Mouse (Mus musculus): ENCODE results near the gene Calcr.
"Not testable (repeated sequence)": the region's sequence is repeated elsewhere in the genome, so short reads cannot be mapped to it uniquely, and the experiment has no call there.

The Calcr gene

GRCm38 (mm10) chr6:3764230-3764764 lies at the start of gene Calcr:
Calcr (minus strand) TSS chr6:3764714.
- no peak for DNase-seq (ENCODE audit: low spot score)

DNA sequence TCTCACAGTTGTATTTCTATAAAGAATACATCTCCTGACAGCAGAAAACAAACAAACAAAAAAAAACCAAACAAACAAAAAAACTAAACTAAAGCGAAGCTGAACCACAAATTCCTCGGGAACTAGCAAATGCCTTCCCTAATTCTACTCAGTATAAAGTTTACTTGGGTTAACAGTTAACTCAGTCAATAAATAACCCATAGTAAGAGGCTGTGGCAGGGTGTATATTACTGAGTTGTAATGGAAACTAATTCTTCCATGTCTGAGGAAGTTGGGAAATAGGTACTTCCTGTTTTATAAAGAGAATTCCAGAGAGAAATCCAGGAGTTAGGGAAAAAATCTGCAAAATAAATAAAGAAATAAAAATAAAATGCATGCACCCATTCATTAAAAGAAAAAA lies 3.0 kb upstream of the Calcr start:
- DNase-seq (ENCODE audit: low spot score) = no peak

- no peak for DNase-seq (ENCODE audit: low spot score)
These were observed 1.1 kb downstream of the Calcr start for GRCm38 (mm10) chr6:3763171-3763967.

GRCm38 (mm10) chr6:3751576-3751975 lies 12.9 kb downstream of the Calcr start:
- DNase-seq (ENCODE audit: low spot score) = no peak

DNA sequence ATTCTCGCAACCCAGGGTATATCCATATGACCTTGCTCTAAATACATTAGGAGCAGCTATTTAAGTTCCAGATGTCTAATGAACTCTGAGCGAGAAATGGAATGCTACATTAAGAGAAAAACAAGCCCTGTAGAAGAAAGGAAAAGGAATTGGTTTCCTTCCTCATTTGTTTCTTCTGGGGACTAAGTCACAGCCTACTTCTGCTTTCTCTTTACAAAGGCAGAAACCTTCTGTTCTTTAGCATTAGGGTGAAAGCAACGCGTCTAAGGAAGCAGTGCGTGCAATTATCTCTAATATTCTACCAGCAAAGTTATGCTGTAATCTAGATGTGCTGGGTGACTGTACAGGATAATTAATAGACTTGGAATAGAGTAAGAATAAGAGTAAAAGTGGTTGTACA lies 14.9 kb downstream of the Calcr start:
- DNase-seq (ENCODE audit: low spot score) = no peak

GRCm38 (mm10) chr6:3745546-3745945 lies 19.0 kb downstream of the Calcr start:
- DNase-seq (ENCODE audit: low spot score) = no peak

DNA sequence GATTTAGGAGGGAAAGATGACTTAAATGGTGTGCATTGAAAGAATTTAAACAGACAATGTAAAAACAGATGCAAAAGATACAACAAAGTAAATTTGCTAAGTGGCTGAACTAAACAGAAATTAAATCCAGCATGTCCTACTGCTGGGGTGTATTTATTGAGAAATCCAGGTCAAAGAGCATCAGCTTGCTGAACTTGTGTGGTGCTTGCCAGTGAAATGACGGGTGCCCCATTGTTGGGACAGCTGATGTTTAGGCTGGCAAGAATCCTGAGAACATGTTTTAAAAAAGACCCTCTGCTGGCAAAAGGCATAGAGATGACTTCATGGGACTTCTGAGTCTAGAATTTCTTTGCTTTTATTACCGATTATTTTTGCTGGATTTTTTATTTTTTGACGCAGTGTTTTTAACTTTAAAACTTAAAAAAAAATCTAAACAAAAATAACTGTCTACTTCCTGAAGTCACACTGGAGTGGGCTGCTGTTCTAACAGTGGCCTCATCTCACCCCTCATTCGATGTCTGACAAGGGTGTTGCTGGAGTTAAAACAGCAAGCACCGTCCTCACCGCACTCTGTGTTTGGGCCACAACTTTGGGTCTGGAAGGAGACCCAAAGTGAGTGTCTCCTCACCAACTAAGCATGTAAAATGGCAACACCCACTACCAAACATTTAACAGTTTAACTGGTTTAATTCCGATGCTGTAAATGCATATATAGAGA lies 22.4 kb downstream of the Calcr start:
- DNase-seq (ENCODE audit: low spot score) = no peak

DNA sequence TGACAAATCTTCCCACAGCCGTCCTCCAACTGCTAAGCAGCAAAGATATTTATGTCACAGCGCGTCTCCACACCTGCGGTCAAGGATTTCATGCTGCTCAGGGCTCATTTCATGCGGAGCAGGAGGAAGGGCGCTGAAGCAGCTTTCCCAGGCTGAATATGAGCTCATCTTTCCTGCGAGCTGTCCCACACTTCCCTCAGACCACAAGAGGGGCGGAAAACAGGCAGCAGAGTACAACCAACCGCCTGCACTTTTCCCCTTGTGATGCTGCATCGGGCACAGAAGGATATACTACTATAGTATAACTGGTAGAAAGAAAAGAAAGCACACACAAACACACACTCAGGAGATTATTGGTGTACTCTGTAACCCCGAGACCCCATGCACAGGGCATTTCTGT lies 23.2 kb downstream of the Calcr start:
- no peak for DNase-seq (ENCODE audit: low spot score)

- no peak for DNase-seq (ENCODE audit: low spot score)
These were observed 34.2 kb downstream of the Calcr start for GRCm38 (mm10) chr6:3730246-3730867.

DNA sequence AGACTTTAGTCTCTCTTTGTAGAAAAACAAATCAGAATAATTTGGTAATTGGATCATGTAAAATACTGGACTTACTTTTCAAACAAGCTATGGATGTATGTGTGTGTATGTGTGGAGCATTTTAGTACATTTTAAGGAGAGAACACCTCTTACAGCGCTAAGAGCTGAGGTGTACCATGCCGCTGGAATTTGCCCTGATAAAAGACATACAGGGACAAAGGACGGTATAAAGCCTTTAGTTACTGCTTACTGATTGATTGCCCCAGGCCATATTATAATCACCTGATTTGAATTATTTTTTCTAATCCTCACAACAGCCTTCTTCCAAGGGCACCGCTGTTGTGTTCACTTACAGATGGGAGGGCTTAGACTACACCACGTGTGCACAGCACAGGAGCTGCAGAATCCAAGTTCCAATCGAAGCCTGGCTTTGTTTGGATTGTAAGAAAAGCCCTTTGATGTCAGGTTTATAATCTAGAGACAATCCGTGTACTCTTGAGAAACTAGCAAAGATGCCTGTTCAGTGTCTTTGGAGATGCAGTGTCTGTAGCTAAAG lies 76.3 kb downstream of the Calcr start:
- no peak for DNase-seq (ENCODE audit: low spot score)

- not testable (repeated sequence) for DNase-seq (ENCODE audit: low spot score)
These were observed 86.2 kb downstream of the Calcr start for GRCm38 (mm10) chr6:3678286-3678685.

DNA sequence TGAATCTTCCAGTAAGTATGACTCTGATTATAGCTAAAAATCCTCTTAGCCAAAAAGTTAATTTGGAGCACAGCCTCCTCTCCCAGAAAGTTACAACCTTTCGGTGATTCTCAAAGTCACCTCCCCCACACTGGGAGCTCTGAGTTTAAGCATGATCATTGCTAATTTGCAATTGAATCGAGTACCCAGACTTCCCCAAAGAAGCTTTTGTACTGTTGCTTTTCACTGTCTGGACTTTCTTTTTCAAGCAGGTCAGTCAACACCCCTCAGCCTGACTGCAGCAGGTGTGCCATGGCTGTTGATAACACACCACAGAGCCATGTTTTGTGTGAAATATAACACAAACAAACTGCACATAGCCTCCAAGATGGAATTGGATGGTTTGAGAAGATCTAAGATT lies 86.7 kb downstream of the Calcr start:
- no peak for DNase-seq (ENCODE audit: low spot score)

DNA sequence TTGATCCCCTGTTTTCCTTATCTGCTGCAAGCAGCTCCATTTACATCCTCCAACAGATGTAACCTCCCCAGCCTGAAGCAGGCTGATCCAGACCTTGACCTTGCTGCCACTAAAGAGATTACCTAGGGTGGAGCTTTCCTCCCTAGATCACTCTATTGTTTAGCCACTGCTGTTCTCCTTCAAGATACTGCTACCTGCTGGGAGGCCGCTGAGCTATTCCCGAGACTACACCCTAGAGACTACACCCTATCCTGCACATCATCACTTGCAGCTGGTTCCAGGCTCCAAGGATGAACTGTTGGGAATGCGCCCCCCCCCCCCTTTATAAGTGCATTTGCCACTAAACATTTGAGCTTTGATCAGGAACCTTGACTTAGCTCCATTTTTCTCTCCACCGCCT lies 92.6 kb downstream of the Calcr start:
- DNase-seq (ENCODE audit: low spot score) = not testable (repeated sequence)

- no peak for DNase-seq (ENCODE audit: low spot score)
These were observed 100.3 kb downstream of the Calcr start for GRCm38 (mm10) chr6:3664147-3664716.

GRCm38 (mm10) chr6:3658405-3658804 lies 106.1 kb downstream of the Calcr start:
- DNase-seq (ENCODE audit: low spot score) = no peak
